Mouse (Mus musculus) lung, embryonic 16.5 days (tissue): Measurements from ENCODE around the gene Trpm5. TPM values are rescaled to one million over a fixed set of nuclear protein-coding genes. Genes with fewer than 3 reads are reported as not detected.

Source experiments
- ATAC-seq: fragments of 200-750 bp; cut with Nextera tagmentation; 2 replicates; pipeline ENCODE4 v1.8.0; 2017; ENCODE audit warnings: low read depth, mild to moderate bottlenecking, moderate library complexity
- H3K27ac ChIP-seq: fragments of 300-500 bp; sonication (generic); 2 replicates; pipeline ENCODE4 v1.5.1; 2014; ENCODE audit warnings: mild to moderate bottlenecking, control low read depth, low read length
- H3K27me3 ChIP-seq: fragments of 300-500 bp; sonication (generic); 2 replicates; pipeline ENCODE4 v1.6.1; 2014; ENCODE audit warnings: low read depth, low read length, mixed read lengths; ENCODE audit not compliant: control insufficient read depth, insufficient read depth
- H3K36me3 ChIP-seq: fragments of 300-500 bp; sonication (generic); 2 replicates; pipeline ENCODE4 v1.6.1; 2014; ENCODE audit warnings: low read length; ENCODE audit not compliant: control insufficient read depth, insufficient read depth
- H3K4me1 ChIP-seq: fragments of 300-500 bp; sonication (generic); replicated peaks from 2 replicates; pipeline ENCODE4 v1.6.1; 2014; ENCODE audit warnings: low read length, mixed read lengths; ENCODE audit not compliant: control insufficient read depth, insufficient read depth
- H3K4me2 ChIP-seq: fragments of 300-500 bp; sonication (generic); 2 replicates; pipeline ENCODE4 v1.6.1; 2014; ENCODE audit warnings: low read depth, low read length, control low read depth
- H3K4me3 ChIP-seq: fragments of 300-500 bp; sonication (generic); 2 replicates; pipeline ENCODE4 v1.5.1; 2014; ENCODE audit warnings: mild to moderate bottlenecking, low read length, control low read depth
- H3K9ac ChIP-seq: fragments of 300-500 bp; sonication (generic); 2 replicates; pipeline ENCODE4 v1.6.1; 2014; ENCODE audit warnings: low read length, control low read depth
- H3K9me3 ChIP-seq: fragments of 300-500 bp; sonication (generic); 2 replicates; pipeline ENCODE4 v1.6.1; 2016; ENCODE audit warnings: low read length; ENCODE audit not compliant: control insufficient read depth
- WGBS: fragments of 180-500 bp; shearing (Covaris S2); extraction: QIAGEN DNeasy Blood & Tissue Kit; methylation state at CpG from one replicate; pipeline ENCODE4 v1.1.7; 2014; 5-methylcytosine and 5-hydroxymethylcytosine counted together
- polyA plus RNA-seq: library from polyadenylated mRNA; unstranded; fragments of >200 nt; fragmentation: Nextera tagmentation; extraction: Ambion mirVana; gene quantifications from 2 replicates; pipeline ENCODE4 v1.2.1, GENCODE M21; 2015

Trpm5 gene
- polyA plus RNA-seq, 1 experiment from 2014 or later, result 4.8 TPM

DNA sequence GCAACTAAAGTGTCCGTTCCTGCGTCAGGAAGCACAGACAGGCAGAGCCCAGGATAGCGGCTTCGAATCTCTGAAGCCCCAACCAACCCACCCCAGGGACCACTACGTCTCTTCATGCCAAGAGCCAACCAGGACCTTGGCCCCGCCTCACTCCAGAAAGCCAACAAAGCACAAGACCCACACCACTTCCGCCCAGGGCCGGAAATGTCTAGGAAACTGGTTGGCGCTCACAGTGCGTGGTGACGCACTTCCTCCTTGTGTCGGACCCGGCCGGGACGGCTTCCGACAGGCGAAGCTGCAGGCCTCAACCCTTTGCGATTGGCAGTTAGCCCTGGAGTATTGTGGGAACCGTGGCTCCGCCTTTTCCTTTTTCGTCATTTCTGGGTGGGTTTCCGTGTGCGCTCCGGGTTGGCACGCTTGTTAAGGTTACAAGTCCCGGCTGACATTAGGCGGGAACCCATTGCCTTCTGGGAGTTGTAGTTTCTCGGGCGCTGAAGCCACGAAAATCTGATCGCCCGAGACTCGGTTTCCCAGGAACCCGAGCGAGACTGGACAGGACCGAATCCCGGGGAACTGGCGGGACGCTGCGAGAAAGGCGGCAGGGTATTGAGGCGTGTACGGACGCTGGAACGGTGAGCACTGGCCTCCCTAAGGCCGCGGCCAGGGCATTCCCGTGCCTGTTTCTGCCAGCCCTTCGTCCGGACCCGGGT is 25.4 kb downstream of the Trpm5 start, which contains the start of gene Tssc4:
TSS of gene Tssc4 (plus strand) at position 368 of the 710 bp plus-strand sequence.
- peak; percentile 97 for ATAC-seq

DNA sequence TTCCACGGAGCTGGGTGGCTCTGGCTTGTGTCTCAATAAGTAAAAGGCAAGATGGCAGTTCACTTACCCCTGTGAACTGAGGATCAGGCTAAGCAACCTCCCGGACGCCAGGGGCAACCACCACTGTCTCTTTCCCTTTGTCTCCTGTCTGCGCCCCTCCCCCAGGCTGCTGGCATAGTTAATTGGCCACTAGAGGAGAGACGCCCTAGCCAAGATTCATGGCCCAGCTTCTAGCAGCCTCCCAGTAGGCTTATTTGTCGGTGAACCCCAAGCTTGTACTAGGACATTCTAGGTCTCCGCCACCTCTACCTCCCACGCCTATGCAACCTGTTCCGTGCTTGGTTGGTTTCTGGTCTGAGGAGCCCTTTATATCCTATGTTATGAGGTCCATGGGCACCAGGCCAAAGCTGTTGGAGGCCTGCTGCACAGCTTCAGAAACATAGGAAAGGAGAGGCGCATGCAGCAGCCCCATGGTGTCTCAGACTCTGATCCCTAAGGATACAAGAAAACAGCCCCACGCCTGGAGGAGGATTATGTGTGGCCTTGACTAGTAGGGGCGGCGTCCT is 26.0 kb downstream of the Trpm5 start:
- no peak for ATAC-seq
- peak overlapping the region; percentile 78 for H3K4me3 ChIP-seq

More for the DNA sequence above, 25.4 kb downstream of the Trpm5 start, which contains the start of gene Tssc4:
- Histone ChIP-seq H3K9ac (peak within 1 kb of the TSS; percentile 96), H3K4me1 (peaks cover 22% of the 10 kb centered on the region), H3K27me3 (no peaks in the 10 kb centered on the region), H3K9me3 (no peaks in the 10 kb centered on the region), H3K4me2 (peak within 1 kb of the TSS; percentile 90), H3K36me3 (peaks cover 37% of the 10 kb centered on the region), H3K27ac (peak within 1 kb of the TSS; percentile 98), H3K4me3 (peak within 1 kb of the TSS; percentile 78)
- WGBS, result under 1% methylated on average over 51 of the region's 51 CpGs

DNA sequence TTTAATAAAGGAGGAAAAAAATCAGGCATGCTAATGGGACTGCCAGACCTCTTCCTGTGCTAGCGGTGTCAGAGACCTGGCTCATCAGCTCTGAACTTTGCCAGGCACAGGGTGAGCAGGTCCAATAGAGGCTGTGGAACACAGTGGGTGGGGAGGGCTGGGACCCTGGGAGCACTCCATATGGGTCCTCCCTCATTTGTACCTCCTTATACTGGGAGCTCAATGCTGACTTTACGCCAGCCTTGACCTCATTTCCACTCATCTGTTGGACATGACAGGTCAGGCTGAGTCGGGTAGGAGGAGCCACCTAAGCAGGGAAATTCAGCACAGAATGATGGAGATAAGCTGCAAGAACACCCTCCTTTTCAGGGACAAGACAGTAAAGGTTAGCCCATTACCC is 26.5 kb downstream of the Trpm5 start:
- 76% methylated on average over 3 of the region's 3 CpGs for WGBS
- no peak overlapping the region for H3K9ac ChIP-seq
- peaks cover 22% of the 10 kb centered on the region for H3K4me1 ChIP-seq
- peak overlapping the region; percentile 98 for H3K27ac ChIP-seq
- ATAC-seq, result no peak
- no peaks in the 10 kb centered on the region for H3K27me3 ChIP-seq
- peaks cover 49% of the 10 kb centered on the region for H3K36me3 ChIP-seq
- no peak overlapping the region for H3K4me3 ChIP-seq
- H3K4me2 ChIP-seq, result no peak overlapping the region
- H3K9me3 ChIP-seq, result no peaks in the 10 kb centered on the region

More for the DNA sequence above, 26.0 kb downstream of the Trpm5 start:
- Histone ChIP-seq H3K36me3 (peaks cover 44% of the 10 kb centered on the region), H3K4me2 (peak overlapping the region; percentile 57), H3K9me3 (no peaks in the 10 kb centered on the region), H3K4me1 (peaks cover 22% of the 10 kb centered on the region), H3K27ac (peak overlapping the region; percentile 98), H3K27me3 (no peaks in the 10 kb centered on the region), H3K9ac (peak overlapping the region; percentile 53)
- 50% methylated on average over 13 of the region's 13 CpGs for WGBS

DNA sequence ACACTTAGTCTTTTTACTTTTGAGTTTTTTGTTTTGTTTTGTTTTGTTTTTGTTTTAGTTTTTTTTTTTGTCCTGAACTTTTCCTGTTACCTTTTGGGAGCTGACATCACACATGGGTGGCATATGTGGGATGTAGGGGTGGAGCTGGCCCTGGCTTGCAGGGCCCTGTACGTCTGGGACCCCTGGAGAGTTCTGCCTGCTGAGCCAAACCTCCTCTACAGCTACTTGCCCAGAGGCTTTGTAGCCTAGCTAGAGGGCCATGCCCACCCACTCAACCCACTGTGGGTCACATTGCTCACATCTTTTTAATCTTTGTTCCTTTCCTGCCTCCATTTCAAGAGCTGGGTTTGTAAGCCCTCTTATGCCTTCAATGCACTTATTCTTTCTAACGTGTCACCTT is 27.0 kb downstream of the Trpm5 start:
- ATAC-seq, result no peak
- 68% methylated on average over 2 of the region's 2 CpGs for WGBS
- no peaks in the 10 kb centered on the region for H3K9me3 ChIP-seq
- H3K4me1 ChIP-seq, result peaks cover 22% of the 10 kb centered on the region
- H3K36me3 ChIP-seq, result peaks cover 53% of the 10 kb centered on the region
- H3K27me3 ChIP-seq, result no peaks in the 10 kb centered on the region
- H3K4me3 ChIP-seq, result no peak overlapping the region
- H3K4me2 ChIP-seq, result no peak overlapping the region
- H3K9ac ChIP-seq, result no peak overlapping the region
- no peak overlapping the region for H3K27ac ChIP-seq

DNA sequence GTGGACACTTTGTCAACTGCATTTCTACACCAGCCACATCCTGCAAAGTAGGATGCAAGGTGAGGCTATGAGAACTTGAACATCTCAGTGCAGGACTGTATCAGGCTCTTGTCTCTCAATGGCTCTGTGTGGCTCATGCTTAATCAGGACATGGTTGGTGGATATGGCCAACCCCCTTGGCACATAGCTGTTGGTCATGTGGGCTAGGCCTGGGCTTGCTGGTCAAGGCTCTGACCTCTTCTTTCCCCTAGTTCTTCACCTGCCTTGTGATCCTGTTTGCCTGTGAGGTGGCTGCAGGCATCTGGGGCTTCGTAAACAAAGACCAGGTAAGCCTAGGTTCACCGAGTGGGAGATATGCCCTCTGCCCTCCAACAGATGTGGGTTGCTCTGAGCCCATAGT is 28.8 kb downstream of the Trpm5 start:
- H3K9ac ChIP-seq, result no peak overlapping the region
- no peak overlapping the region for H3K4me2 ChIP-seq
- H3K36me3 ChIP-seq, result peaks cover 62% of the 10 kb centered on the region
- H3K9me3 ChIP-seq, result no peaks in the 10 kb centered on the region
- ATAC-seq, result no peak
- peaks cover 19% of the 10 kb centered on the region for H3K4me1 ChIP-seq
- no peak overlapping the region for H3K4me3 ChIP-seq
- no peaks in the 10 kb centered on the region for H3K27me3 ChIP-seq
- WGBS, result 89% methylated on average over 2 of the region's 2 CpGs
- H3K27ac ChIP-seq, result no peak overlapping the region

DNA sequence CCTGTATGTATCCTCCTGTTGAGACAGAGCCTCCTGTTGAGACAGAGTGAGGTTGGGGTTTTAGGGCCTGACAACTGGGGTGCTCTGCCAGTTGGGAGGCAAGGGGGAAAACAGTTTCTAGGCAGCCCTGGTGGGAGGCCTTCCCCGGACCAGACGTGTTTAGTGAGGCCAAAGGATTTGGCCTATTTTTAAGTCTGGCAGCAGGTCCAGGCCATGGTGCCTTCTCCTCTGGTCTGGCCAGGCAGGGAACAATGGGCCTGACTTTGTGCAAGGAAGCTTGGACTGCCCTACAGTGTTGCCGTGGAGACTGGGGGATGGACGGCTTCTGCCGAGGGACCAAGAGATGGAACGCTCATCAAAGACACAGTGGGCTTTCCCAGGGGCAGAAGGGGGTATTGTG is 30.2 kb downstream of the Trpm5 start:
- Histone ChIP-seq H3K36me3 (peaks cover 62% of the 10 kb centered on the region), H3K9me3 (no peaks in the 10 kb centered on the region), H3K4me3 (no peak overlapping the region), H3K27me3 (no peaks in the 10 kb centered on the region), H3K4me1 (peaks cover 19% of the 10 kb centered on the region), H3K4me2 (no peak overlapping the region), H3K9ac (no peak overlapping the region), H3K27ac (no peak overlapping the region)
- no peak for ATAC-seq
- 69% methylated on average over 6 of the region's 6 CpGs for WGBS

DNA sequence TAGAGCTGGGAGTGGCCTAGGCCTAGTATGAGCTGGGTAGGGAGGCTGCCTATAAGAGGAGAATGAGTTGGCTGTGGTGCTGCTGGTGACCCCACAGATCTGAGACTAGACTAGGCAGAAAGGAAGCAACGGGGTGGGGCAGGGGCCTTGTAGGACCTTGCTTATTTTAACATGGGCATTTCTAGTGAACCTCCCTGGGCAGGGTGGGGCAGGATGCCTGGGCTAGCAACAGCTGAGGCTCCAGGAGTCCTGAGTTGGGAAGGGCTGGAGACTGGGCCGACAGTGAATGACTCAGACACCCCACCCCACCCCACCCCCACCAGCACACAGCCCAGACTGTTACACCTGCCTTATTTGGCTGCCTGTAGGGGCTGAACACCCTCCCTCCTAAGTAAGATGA is 31.7 kb downstream of the Trpm5 start:
- Histone ChIP-seq H3K36me3 (peaks cover 55% of the 10 kb centered on the region), H3K4me3 (no peak overlapping the region), H3K27ac (no peak overlapping the region), H3K9ac (no peak overlapping the region), H3K27me3 (no peaks in the 10 kb centered on the region), H3K4me2 (no peak overlapping the region), H3K4me1 (peaks cover 22% of the 10 kb centered on the region), H3K9me3 (no peaks in the 10 kb centered on the region)
- no peak for ATAC-seq
- WGBS, result 80% methylated on average over 1 of the region's 2 CpGs

DNA sequence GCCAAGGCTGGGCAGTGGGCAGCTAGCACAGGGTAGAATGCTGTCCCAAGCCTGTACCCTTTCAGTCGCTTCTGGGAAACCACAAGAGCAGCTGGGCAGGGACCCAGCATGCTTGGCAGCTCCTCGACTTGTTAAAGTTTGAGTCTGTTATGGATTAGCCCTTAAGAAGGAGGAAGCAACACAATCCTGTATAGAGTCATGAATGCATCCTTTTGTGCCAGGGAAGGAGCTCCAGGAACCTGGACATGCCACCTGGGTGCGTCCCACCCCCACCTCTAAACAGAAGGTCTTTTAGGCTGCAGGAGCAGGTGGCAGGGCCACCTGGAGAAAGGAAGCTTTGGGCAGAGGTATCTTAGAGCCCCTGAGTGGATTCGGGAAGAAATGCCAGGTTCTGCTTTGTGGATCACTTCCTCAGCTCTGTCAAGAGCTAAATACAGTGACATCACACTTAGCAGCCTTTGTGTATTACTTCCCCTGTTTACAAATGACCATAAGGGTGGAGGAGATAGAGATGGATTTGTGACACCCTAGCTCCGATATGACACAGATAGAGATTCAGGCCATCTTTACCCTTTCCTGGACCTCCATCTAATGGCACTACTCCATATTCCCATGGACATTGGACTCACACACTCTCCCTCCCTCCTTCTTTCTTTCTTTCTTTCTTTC is 35.1 kb downstream of the Trpm5 start:
- peak overlapping the region; percentile 84 for H3K27ac ChIP-seq
- H3K9ac ChIP-seq, result 0 out of 2 replicates have a peak overlapping the region, but pooled peaks have one; percentile 12
- peaks cover 55% of the 10 kb centered on the region for H3K4me1 ChIP-seq
- no peaks in the 10 kb centered on the region for H3K27me3 ChIP-seq
- WGBS, result 37% methylated on average over 5 of the region's 5 CpGs
- no peaks in the 10 kb centered on the region for H3K9me3 ChIP-seq
- H3K4me3 ChIP-seq, result no peak overlapping the region
- ATAC-seq, result peak; percentile 10; the same call in 1 of the 2 replicates
- peaks cover 30% of the 10 kb centered on the region for H3K36me3 ChIP-seq
- peak overlapping the region; percentile 11; the same call in 1 of the 2 replicates for H3K4me2 ChIP-seq

DNA sequence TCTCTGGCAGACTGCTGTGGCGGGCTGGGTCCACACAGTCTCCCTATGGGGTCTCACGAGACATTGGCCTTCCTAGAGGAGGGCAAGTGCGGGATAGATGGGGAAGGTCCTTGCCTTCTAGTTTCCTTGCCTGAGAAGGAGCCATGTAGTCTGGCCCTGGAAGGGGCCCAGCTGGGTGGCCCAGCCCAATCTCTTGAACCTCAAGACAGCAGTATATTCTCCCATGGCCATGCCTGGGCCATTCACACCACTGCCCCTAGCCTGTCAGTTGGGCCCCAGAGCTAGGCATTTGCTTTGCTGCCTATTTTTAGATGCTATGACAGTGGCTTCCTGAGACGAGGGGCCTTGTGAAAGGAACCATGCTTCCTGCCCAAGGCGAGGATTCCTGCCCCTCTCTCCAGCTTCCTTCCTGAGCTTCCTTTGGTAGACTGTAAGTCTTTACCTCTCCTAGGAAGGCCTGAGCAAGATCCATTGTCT is 36.2 kb downstream of the Trpm5 start:
- H3K36me3 ChIP-seq, result peaks cover 19% of the 10 kb centered on the region
- WGBS, result 53% methylated on average over 5 of the region's 5 CpGs
- H3K27me3 ChIP-seq, result no peaks in the 10 kb centered on the region
- peak overlapping the region; percentile 28 for H3K4me2 ChIP-seq
- no peaks in the 10 kb centered on the region for H3K9me3 ChIP-seq
- H3K27ac ChIP-seq, result peak overlapping the region; percentile 84
- H3K9ac ChIP-seq, result peak overlapping the region; percentile 38
- no peak overlapping the region for H3K4me3 ChIP-seq
- peak; percentile 44 for ATAC-seq
- peaks cover 59% of the 10 kb centered on the region for H3K4me1 ChIP-seq
